Mouse (Mus musculus) CH12.LX (cell line): ENCODE data around the gene Cox19.

ENCODE experiments used
- CTCF ChIP-seq, 2 experiments: IDR thresholded peaks in 1 of 2; conservative IDR thresholded peaks in 1 of 2; 2 replicates each; pipeline ENCODE4 v1.5.1; 2011 to 2012; ENCODE audit warnings: low read depth in 2 of 2, low read length in 2 of 2, improper control_type of control experiment in 1 of 2, inconsistent platforms in 1 of 2, mild to moderate bottlenecking in 1 of 2, moderate library complexity in 1 of 2
- GABPA ChIP-seq: IDR thresholded peaks from 2 replicates; pipeline ENCODE4 v1.6.1; 2012; ENCODE audit warnings: low read depth, low read length, improper control_type of control experiment, inconsistent platforms; ENCODE audit not compliant: insufficient replicate concordance
- HCFC1 ChIP-seq: IDR thresholded peaks from 2 replicates; pipeline ENCODE4 v1.6.1; 2012; ENCODE audit warnings: low read depth, mild to moderate bottlenecking, inconsistent platforms, low read length, improper control_type of control experiment
- JUND ChIP-seq: conservative IDR thresholded peaks from 2 replicates; pipeline ENCODE4 v1.6.1; 2011; ENCODE audit warnings: low read depth, low read length, improper control_type of control experiment
- MXI1 ChIP-seq: IDR thresholded peaks from 2 replicates; pipeline ENCODE4 v1.6.1; 2011; ENCODE audit warnings: mild to moderate bottlenecking, low read depth, low read length, improper control_type of control experiment
- MYC ChIP-seq: IDR thresholded peaks from 2 replicates; pipeline ENCODE4 v1.6.1; 2011; ENCODE audit warnings: low read depth, mild to moderate bottlenecking, improper control_type of control experiment, low read length
- POLR2A ChIP-seq: IDR thresholded peaks from 2 replicates; pipeline ENCODE4 v1.6.1; 2011; ENCODE audit warnings: low read depth, mild to moderate bottlenecking, improper control_type of control experiment, low read length
- RCOR1 ChIP-seq: conservative IDR thresholded peaks from 2 replicates; pipeline ENCODE4 v1.6.1; 2012; ENCODE audit warnings: low read depth, mild to moderate bottlenecking, inconsistent platforms, low read length, improper control_type of control experiment
- SIN3A ChIP-seq: IDR thresholded peaks from 2 replicates; pipeline ENCODE4 v1.6.1; 2012; ENCODE audit warnings: low read length, improper control_type of control experiment, inconsistent platforms
- USF1 ChIP-seq: IDR thresholded peaks from 2 replicates; pipeline ENCODE4 v1.6.1; 2014; ENCODE audit warnings: low read depth, mild to moderate bottlenecking, inconsistent platforms, low read length, improper control_type of control experiment
- ZMIZ1 ChIP-seq: IDR thresholded peaks from 2 replicates; pipeline ENCODE4 v1.6.1; 2012; ENCODE audit warnings: low read depth, mild to moderate bottlenecking, inconsistent platforms, low read length, improper control_type of control experiment
- ZNF384 ChIP-seq: IDR thresholded peaks from 2 replicates; pipeline ENCODE4 v1.6.1; 2012; ENCODE audit warnings: low read depth, low read length, improper control_type of control experiment, inconsistent platforms

DNA sequence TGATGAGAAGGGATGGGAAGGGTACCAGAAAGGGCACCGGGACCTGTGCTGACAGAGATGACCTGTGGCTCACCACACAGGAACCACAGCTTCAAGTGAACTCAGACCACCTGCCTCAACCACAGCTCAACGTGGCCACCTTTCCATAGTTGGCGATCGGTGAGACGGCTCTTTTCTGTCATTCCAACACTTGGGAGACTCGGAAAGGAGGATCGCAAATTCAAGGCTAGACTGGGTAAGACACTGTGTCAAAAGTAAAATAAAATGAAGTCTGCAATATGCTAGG is 27.0 kb upstream of the Cox19 start:
- TF ChIP-seq ZNF384 (no peak), POLR2A (no peak), MXI1 (no peak), CTCF (conservative IDR thresholded peaks at IDR 0.05 in 1 of 2, IDR thresholded peaks at IDR 0.05 in 1 of 2; ENCODE audit: low read depth in 2 of 2, low read length in 2 of 2) (no peak), JUND (no peak), SIN3A (no peak), HCFC1 (no peak), GABPA (no peak), USF1 (no peak), ZMIZ1 (no peak), MYC (no peak), RCOR1 (no peak)
